Mouse (Mus musculus): Measurements from ENCODE around the gene Dgkz. TPM values are rescaled to one million over a fixed set of nuclear protein-coding genes. Genes with fewer than 3 reads are reported as not detected.
A peak's percentile ranks its signal among the peaks of the same experiment; 100 is the strongest.

Dgkz gene
- polyA plus RNA-seq, 1 experiment from 2014 or later: 26.0 TPM

DNA sequence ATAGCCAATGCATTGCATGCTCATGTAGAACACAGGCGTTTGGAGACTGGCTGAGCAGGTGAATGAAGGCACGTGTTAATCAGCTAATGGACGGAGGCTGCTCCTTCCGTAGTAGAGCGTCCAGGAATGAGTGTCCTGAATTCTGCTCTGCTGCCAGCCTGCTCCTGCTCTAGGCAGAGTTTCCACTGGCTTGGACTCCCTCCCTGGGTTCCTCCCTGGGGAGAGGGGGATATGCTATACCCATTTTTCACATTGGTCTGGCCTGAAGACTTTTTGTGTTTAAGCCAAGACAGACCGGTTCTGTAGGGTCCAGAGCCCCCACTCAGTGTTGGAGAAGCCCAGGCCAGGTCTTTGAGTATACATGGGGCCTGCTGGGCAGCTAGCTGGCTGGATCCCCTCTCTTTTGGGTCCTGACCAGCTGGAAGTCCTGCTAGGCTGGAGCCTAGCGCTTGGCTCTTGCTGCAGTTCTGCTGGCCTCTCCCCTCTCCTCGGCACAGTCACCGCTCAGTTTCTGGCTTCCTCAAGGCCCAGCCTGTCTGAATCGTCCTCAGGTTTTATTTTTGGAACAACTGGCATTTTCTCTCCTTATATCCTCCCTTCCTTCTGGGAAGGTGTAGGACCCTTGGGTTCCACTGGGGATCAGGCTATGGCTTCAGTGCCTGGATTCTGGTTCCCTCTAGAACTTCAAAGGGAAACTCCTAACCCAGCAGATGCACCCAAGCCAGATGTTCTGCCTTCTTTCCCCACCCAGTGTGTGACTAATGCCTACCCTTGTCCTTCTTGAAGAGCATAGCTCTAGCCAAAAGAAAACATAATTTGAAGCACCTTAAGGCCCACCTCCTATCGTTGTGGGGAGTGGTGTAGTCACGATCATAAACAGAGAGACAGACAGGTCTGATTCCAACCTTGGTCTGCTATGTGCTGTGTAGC, 36.0 kb upstream of the Dgkz start:
- Histone ChIP-seq H3K4me2 (no peak overlapping the region), H3K27me3 (peaks cover 33% of the 10 kb centered on the region), H3K9ac (no peak overlapping the region), H3K9me3 (no peaks in the 10 kb centered on the region), H3K4me3 (no peak overlapping the region), H3K36me3 (no peaks in the 10 kb centered on the region), H3K27ac (no peak overlapping the region), H3K4me1 (replicated peaks) (peaks cover 18% of the 10 kb centered on the region)
- 82% methylated on average over 12 of the region's 12 CpGs for WGBS
- no peak for ATAC-seq (ENCODE audit: low FRiP score)

DNA sequence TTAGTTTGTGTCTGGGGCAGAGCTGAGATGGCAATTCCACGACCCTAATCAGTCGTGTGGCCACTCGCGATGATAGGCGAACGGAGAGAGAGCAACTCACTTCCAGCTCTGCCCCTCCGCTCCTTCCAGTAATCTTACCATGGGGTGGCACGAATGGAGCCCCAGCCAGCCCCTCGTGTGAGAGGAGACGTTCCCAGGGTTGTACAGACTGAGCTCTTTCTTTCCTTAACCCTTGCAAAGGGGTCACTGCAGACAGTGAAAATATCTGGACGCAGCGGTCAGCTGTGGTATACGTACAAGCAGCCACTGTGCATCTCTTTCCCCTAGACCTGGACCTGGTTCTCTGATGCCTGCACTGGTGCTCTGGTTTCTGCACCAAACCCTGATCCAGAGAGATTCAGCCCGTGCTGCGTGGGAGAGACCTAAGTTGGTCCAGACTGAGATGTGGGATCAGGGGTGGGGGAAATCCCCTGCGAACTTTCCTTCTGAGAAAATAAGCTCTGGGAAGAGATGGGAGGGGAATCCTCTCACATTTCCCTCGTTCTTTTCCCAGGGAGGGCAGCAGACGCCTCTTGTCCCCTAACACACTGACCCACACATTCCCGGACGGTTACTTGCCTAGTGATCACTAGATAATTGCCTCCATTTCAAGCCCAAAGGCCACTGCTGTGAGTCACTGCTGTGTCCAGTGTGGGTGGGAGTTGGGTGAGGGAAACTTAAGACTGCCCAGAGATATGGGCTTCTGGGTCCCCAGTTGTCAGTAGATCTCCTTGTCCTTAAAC, 33.1 kb upstream of the Dgkz start:
- Histone ChIP-seq H3K36me3 (no peaks in the 10 kb centered on the region), H3K9me3 (no peaks in the 10 kb centered on the region), H3K4me3 (peak overlapping the region; percentile 56), H3K9ac (peak overlapping the region; percentile 82), H3K4me1 (replicated peaks) (peaks cover 22% of the 10 kb centered on the region), H3K27me3 (peaks cover 40% of the 10 kb centered on the region), H3K4me2 (peak overlapping the region; percentile 88), H3K27ac (peak overlapping the region; percentile 85)
- 4% methylated on average over 20 of the region's 20 CpGs for WGBS
- ATAC-seq (ENCODE audit: low FRiP score): peak; percentile 55

DNA sequence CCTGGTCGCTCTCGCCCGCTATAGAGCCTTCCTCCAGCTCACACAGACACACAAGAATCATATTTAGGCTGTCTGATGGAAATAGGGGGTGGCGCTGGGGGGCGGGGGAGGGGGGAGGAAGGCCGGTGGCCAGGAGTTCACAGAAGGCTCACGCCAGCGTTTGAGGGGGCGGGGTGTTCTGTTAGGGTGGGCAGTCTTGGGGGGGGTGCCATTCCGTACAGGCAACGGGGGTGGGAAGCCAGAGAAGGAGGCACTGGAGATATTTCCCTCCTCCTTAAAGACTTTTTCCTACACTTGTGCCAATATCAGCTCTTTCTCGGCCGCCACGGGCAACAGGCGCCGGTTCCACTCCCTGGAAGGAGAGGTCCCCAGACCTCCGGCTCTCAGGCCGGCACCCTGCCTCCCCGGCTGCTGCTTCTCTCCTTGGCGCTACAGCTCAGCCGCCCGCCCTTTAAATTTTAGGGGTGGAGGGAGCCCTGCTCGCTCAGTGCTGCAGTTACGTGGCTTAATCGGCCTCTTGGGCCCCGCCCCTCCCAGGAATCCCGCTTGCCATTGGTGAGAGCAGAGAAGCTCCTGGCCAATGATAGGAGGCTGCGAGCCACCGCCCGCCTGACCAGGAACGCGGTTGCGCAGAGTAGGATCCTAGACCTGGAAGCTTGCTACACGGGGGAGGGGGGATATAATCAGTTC, 32.4 kb upstream of the Dgkz start:
- H3K4me3 ChIP-seq: peak overlapping the region; percentile 56
- ATAC-seq (ENCODE audit: low FRiP score): peak; percentile 97

DNA sequence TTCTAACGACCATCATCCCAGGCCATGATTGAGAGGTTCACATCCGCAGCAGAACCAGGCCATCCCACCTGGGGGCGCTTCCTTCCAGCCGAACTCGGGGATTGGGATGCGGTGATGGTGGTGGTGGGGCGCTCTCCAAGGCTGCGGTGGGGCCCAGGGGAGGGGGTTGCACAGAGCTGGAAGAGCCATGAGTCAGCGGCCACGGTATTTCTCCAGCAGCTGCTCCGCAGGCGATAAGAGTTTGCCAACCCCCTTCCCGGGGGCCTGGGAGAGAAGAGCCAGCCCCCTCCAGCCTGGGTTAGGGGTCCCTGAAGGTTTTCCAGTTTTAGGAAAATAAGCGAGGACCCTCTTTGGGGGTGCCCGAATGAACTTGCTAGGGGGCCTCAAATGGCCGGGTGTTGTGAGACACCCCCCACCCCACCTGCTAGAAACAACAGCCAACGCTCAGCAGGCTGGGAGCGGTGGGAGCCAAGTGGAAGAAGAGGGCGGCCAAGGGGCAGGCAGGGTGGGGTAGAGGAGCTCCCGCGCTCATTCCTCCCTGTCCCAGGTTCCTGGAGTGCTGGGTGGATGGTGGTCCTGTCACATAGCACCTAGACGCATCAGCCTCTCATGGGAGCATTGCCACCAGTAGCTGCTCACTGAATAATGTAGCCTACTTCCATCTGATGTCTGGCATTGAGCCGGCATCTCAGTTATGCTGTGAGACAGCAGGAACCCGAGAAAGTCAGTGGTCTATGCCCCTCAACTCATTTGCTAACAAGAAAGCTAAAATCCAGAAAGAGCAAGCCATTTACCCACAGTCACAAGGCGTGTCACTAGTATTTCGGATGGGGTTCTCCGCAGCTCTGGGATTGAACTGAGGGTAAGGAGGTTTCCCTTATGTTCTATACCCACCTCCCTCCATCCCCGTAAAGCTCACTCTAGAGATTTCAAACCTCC, 31.6 kb upstream of the Dgkz start:
- peak overlapping the region; percentile 82 for H3K9ac ChIP-seq
- peak; percentile 6 for ATAC-seq (ENCODE audit: low FRiP score)
- WGBS: 1% methylated on average over 28 of the region's 28 CpGs
- H3K4me3 ChIP-seq: peak overlapping the region; percentile 56
- H3K36me3 ChIP-seq: no peaks in the 10 kb centered on the region
- peaks cover 22% of the 10 kb centered on the region for H3K4me1 ChIP-seq (replicated peaks)
- H3K9me3 ChIP-seq: no peaks in the 10 kb centered on the region
- H3K27me3 ChIP-seq: peaks cover 39% of the 10 kb centered on the region
- H3K4me2 ChIP-seq: peak overlapping the region; percentile 88
- H3K27ac ChIP-seq: peak overlapping the region; percentile 85

More for the DNA sequence above, 32.4 kb upstream of the Dgkz start:
- 0% methylated on average over 29 of the region's 34 CpGs for WGBS
- Histone ChIP-seq H3K9me3 (no peaks in the 10 kb centered on the region), H3K4me1 (replicated peaks) (peaks cover 22% of the 10 kb centered on the region), H3K27ac (peak overlapping the region; percentile 85), H3K27me3 (peaks cover 40% of the 10 kb centered on the region), H3K4me2 (peak overlapping the region; percentile 88), H3K9ac (peak overlapping the region; percentile 82), H3K36me3 (no peaks in the 10 kb centered on the region)

DNA sequence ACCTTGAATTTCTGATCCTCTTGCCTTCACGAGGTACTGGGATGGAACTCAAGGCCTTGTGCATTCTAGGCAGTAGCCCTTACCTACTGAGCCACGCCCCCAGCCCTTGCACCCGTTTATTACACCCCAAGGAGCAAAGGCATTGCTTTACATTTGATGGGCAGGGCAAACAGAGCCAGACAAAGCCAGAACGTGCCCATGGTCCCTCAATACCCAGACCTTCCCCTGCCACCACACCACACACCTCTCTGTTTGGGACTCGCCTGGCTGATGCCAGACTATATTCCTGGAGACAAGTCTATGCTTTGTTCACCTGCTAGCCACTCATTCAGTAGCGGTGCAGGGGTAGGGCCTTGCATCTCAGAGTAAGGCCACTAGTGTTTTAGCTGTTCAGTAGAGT, 30.8 kb upstream of the Dgkz start:
- H3K27ac ChIP-seq: no peak overlapping the region
- H3K4me3 ChIP-seq: peak overlapping the region; percentile 56; the same call in 1 of the 2 replicates
- H3K27me3 ChIP-seq: peaks cover 32% of the 10 kb centered on the region
- H3K9ac ChIP-seq: peak overlapping the region; percentile 82; the same call in 1 of the 2 replicates
- no peak for ATAC-seq (ENCODE audit: low FRiP score)
- no peaks in the 10 kb centered on the region for H3K36me3 ChIP-seq
- H3K4me1 ChIP-seq (replicated peaks): peaks cover 22% of the 10 kb centered on the region
- H3K4me2 ChIP-seq: peak overlapping the region; percentile 88
- H3K9me3 ChIP-seq: no peaks in the 10 kb centered on the region
- 51% methylated on average over 6 of the region's 6 CpGs for WGBS

DNA sequence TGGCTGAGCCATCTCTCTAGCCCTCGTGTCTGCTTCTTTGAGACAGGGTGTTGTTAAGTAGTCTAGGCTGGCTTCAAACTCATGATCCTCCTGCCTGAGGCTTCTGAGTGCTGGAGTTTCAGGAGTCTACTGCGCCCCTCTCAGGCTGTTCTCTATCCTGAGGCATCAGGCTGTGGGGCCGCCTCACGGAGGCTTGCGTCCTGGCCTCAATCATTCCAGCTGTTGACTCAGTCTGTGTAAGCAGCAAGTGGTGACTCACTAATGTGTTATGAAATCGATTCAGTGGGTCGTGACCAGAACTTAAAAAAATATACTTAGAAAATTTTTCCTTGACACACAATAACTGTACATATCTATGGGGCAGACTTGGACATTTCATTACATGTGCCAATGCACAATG, 29.0 kb upstream of the Dgkz start:
- 84% methylated on average over 7 of the region's 7 CpGs for whole genome bisulfite sequencing
- H3K4me1 ChIP-seq (replicated peaks): peaks cover 22% of the 10 kb centered on the region
- H3K9me3 ChIP-seq: no peaks in the 10 kb centered on the region
- no peaks in the 10 kb centered on the region for H3K36me3 ChIP-seq
- no peak overlapping the region for H3K9ac ChIP-seq
- H3K27ac ChIP-seq: no peak overlapping the region
- H3K4me2 ChIP-seq: no peak overlapping the region
- H3K27me3 ChIP-seq: peaks cover 15% of the 10 kb centered on the region
- no peak for ATAC-seq (ENCODE audit: low FRiP score)
- H3K4me3 ChIP-seq: no peak overlapping the region

DNA sequence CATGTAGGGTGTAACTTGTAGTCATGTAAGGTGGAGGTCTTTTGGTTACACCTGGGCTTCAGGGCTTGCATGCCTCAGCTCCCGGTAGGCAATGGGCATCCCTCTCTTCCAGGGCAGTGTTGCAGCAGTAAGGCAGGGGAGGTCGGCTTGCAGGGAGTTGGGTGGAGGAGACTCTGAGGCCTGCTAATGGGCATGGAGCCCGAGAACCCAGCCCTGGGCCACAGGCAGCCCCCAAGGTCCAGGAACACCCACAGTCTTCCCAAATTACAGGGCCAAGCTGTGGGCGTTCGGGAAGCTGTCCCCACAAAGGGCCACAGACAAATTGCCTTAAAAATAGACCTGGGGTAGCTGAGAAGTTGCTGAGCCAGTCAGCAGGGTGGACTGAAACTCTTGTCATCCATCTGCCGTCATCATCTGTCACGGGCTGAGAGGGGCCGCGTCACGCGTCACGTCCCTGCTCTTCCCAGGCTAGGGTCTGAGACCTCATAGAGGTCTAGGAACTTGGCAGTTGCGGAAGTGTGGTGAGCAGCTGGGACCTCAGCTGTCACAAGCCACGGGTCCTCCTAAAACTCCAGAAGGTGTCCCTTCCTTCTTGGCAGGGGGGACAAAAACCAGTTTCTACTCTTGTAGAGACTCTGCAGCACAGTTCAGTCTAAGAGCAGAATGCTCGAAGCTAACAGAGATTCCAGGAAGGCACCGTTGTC, 22.4 kb upstream of the Dgkz start:
- Histone ChIP-seq H3K27ac (no peak overlapping the region), H3K36me3 (no peaks in the 10 kb centered on the region), H3K27me3 (no peaks in the 10 kb centered on the region), H3K4me2 (no peak overlapping the region), H3K9me3 (no peaks in the 10 kb centered on the region), H3K9ac (no peak overlapping the region), H3K4me3 (no peak overlapping the region), H3K4me1 (replicated peaks) (no peaks in the 10 kb centered on the region)
- no peak for ATAC-seq (ENCODE audit: low FRiP score)
- 81% methylated on average over 16 of the region's 16 CpGs for WGBS

DNA sequence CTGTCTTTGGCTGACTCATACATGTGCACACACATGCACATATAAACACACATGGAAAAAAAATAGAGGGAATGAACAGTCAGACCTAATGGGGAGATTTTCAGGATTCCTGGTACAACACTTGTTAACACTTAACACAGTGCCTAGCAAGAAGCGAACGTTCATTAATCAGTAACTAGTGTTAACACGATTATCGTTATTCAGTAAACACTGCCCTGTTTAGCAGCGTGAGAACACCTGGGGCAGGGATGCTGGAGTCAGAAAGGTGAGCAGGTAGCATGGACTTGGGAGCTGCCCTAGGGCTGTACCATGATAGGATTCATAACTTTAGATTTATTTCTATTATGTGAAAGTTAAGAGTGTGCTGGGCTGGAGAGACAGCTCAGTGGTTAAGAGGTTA, 20.3 kb upstream of the Dgkz start:
- Histone ChIP-seq H3K27me3 (no peaks in the 10 kb centered on the region), H3K4me1 (replicated peaks) (no peaks in the 10 kb centered on the region), H3K36me3 (no peaks in the 10 kb centered on the region), H3K4me2 (no peak overlapping the region), H3K4me3 (no peak overlapping the region), H3K9me3 (no peaks in the 10 kb centered on the region), H3K27ac (no peak overlapping the region), H3K9ac (no peak overlapping the region)
- no peak for ATAC-seq (ENCODE audit: low FRiP score)
- WGBS: 86% methylated on average over 5 of the region's 5 CpGs

DNA sequence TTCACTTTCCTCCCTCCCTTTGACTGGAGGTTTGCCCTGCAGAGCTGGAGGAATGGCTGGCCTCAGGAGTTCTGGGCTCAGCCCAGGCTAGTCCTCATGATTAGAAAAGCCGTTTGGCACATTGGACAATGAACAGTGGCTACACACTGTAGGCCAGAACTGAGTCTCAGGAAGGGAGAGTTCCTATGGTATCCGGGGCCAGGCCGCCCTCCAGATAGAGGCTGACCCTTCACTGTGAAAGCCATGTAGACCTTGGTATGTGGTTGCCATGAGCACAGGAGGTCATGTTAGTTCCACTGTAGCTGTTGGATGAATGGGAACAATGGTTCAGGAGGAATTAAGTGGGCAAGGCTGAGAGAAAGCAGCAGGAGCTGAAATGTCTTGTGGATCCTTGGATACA, 17.7 kb upstream of the Dgkz start:
- no peak overlapping the region for H3K9ac ChIP-seq
- no peaks in the 10 kb centered on the region for H3K4me1 ChIP-seq (replicated peaks)
- H3K27me3 ChIP-seq: no peaks in the 10 kb centered on the region
- H3K27ac ChIP-seq: no peak overlapping the region
- H3K4me3 ChIP-seq: no peak overlapping the region
- H3K9me3 ChIP-seq: no peaks in the 10 kb centered on the region
- ATAC-seq (ENCODE audit: low FRiP score): no peak
- no peak overlapping the region for H3K4me2 ChIP-seq
- 57% methylated on average over 3 of the region's 3 CpGs for WGBS
- H3K36me3 ChIP-seq: no peaks in the 10 kb centered on the region

DNA sequence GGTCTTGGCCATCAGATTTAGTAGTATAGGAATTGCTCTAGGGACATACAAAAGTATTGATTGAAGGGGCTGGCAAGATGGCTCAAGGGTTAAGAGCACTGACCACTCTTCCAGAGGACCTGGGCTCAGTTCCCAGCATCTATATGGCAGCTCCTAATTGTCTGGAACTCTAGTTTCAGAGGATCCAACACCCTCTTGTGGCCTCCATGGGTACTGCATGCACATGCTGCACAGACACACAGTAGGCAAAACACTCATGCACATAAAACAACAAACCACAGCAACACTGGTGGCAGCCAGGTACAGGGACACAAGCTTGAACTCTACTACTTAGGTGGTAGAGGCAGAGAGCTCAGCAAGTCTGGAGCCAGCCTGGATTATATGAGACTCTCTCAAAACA, 14.1 kb upstream of the Dgkz start:
- Histone ChIP-seq H3K27me3 (peaks cover 14% of the 10 kb centered on the region; the same call in 1 of the 2 replicates), H3K9ac (no peak overlapping the region), H3K4me3 (no peak overlapping the region), H3K4me2 (no peak overlapping the region), H3K4me1 (replicated peaks) (peaks cover 9% of the 10 kb centered on the region), H3K9me3 (no peaks in the 10 kb centered on the region), H3K27ac (no peak overlapping the region), H3K36me3 (no peaks in the 10 kb centered on the region)
- no peak for ATAC-seq (ENCODE audit: low FRiP score)

DNA sequence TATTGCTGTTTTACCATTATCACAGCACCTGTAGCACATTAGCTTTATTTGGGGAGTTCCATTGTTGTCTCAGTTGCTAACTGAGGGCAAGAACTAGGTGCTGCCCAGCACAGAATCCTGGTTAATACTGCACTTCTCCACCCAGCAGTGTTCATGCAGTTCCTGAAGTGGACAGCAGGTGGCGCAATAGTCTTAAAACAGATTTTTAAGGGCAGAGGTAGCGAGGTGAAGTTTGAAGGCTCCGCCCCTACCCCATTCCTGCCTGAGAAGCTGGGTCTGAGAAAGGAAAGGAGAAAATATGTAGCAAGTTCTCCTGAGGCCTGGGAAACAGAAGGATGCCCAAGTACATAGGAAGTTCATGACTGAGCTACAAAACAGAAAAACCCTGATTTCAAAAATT, 11.9 kb upstream of the Dgkz start:
- ATAC-seq (ENCODE audit: low FRiP score): peak; percentile 12; the same call in 1 of the 2 replicates
- no peak overlapping the region for H3K27ac ChIP-seq
- no peaks in the 10 kb centered on the region for H3K36me3 ChIP-seq
- H3K9me3 ChIP-seq: no peaks in the 10 kb centered on the region
- no peak overlapping the region for H3K4me3 ChIP-seq
- peaks cover 14% of the 10 kb centered on the region; the same call in 1 of the 2 replicates for H3K27me3 ChIP-seq
- H3K9ac ChIP-seq: no peak overlapping the region
- no peak overlapping the region for H3K4me2 ChIP-seq
- peaks cover 17% of the 10 kb centered on the region for H3K4me1 ChIP-seq (replicated peaks)
- WGBS: 3% methylated on average over 3 of the region's 3 CpGs

Data from hindbrain, embryonic 13.5 days (tissue).